Mouse (Mus musculus): Measurements from ENCODE around the gene Homer2.
A peak's percentile ranks its signal among the peaks of the same experiment; 100 is the strongest.

Gene Homer2

GRCm38 (mm10) chr7:81649270-81649669 is 58.1 kb downstream of the Homer2 start:
- no peak for DNase-seq

GRCm38 (mm10) chr7:81647959-81648358 is 59.4 kb downstream of the Homer2 start:
- DNase-seq, result no peak

- DNase-seq, result no peak
Measured at GRCm38 (mm10) chr7:81644551-81645235, 62.6 kb downstream of the Homer2 start.

GRCm38 (mm10) chr7:81641101-81641500 is 66.2 kb downstream of the Homer2 start:
- no peak for DNase-seq

- DNase-seq, result no peak
Measured at GRCm38 (mm10) chr7:81632586-81632985, 74.7 kb downstream of the Homer2 start.

GRCm38 (mm10) chr7:81631261-81631660 is 76.1 kb downstream of the Homer2 start:
- no peak for DNase-seq

- peak in 1 of 2 experiments; percentile 5 for DNase-seq
Measured at GRCm38 (mm10) chr7:81626460-81626859, 80.9 kb downstream of the Homer2 start.

- no peak for DNase-seq
Measured at GRCm38 (mm10) chr7:81623767-81624166, 83.6 kb downstream of the Homer2 start.

GRCm38 (mm10) chr7:81622793-81623192 is 84.5 kb downstream of the Homer2 start:
- no peak for DNase-seq

GRCm38 (mm10) chr7:81615031-81615430 is 92.3 kb downstream of the Homer2 start:
- DNase-seq, result no peak

- no peak for DNase-seq
Measured at GRCm38 (mm10) chr7:81612856-81613635, 94.3 kb downstream of the Homer2 start.

GRCm38 (mm10) chr7:81610125-81610524 is 97.2 kb downstream of the Homer2 start:
- DNase-seq, result no peak

GRCm38 (mm10) chr7:81606452-81606851 is 100.9 kb downstream of the Homer2 start:
- DNase-seq, result no peak

GRCm38 (mm10) chr7:81605489-81605888 is 101.8 kb downstream of the Homer2 start:
- DNase-seq, result no peak

GRCm38 (mm10) chr7:81604991-81605390 is 102.3 kb downstream of the Homer2 start:
- no peak for DNase-seq

- DNase-seq, result no peak
Measured at GRCm38 (mm10) chr7:81599379-81600280, 107.7 kb downstream of the Homer2 start.

- no peak for DNase-seq
Measured at GRCm38 (mm10) chr7:81597660-81598059, 109.7 kb downstream of the Homer2 start.

- no peak for DNase-seq
Measured at GRCm38 (mm10) chr7:81596086-81596485, 111.2 kb downstream of the Homer2 start.

- DNase-seq, result no peak
Measured at GRCm38 (mm10) chr7:81595056-81595455, 112.3 kb downstream of the Homer2 start.

GRCm38 (mm10) chr7:81593387-81593786 is 113.9 kb downstream of the Homer2 start:
- DNase-seq, result no peak

- no peak for DNase-seq
Measured at GRCm38 (mm10) chr7:81592686-81593085, 114.6 kb downstream of the Homer2 start.

GRCm38 (mm10) chr7:81587238-81587637 is 120.1 kb downstream of the Homer2 start:
- DNase-seq, result no peak

GRCm38 (mm10) chr7:81585326-81585725 is 122.0 kb downstream of the Homer2 start:
- DNase-seq, result no peak

All from thymus, adult 18-20 months (tissue).